Mouse (Mus musculus): ENCODE data around the gene Dscam.

The Dscam gene

GRCm38 (mm10) chr16:97105266-97105665 is 65.3 kb downstream of the Dscam start:
- in situ Hi-C loops (cut with MboI, MseI), result no loop called here

GRCm38 (mm10) chr16:97103046-97103445 is 67.5 kb downstream of the Dscam start:
- in situ Hi-C loops (cut with MboI, MseI), result no loop called here

- in situ Hi-C loops (cut with MboI, MseI), result no loop called here
These were observed 70.5 kb downstream of the Dscam start for GRCm38 (mm10) chr16:97100091-97100490.

DNA sequence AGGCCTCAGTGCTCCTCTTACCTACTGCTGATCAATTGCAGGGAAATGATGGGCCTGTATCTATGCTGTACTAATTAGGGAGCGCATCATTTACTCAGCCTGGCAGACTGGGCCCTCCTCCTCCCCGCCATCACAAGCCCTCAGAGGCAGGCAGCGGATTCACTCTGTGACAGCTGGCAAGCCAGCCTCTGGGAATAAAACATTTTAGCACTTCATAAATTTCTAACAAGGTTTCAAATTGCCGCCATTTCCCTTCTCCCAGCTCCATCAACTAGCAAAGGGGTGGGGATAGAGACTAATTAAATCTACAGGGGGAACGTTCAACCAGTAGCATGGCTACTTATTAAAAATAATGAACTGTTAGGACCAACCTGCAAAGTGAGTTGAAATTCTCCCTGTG is 72.0 kb downstream of the Dscam start:
- in situ Hi-C loops (cut with MboI, MseI), result no loop called here

DNA sequence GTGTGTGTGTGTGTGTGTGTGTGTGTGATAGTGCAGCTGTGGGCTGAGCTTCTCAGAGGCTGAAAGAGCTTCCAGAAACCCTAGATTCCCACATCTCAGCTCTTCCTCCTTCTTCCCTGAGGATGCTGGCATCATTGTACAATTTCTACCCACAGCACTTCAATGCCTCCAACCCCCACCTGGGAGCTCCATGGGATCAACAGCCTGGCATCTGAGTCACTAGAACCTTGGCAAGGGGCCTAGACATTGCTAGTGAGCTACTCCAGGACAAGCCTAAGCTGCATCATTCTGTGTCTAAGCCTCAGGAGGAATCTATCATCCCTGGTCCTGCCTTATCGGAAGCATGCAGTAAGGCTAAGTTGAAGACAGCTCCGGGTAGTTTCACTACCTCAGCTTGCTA is 73.8 kb downstream of the Dscam start:
- in situ Hi-C loops (cut with MboI, MseI), result no loop called here

DNA sequence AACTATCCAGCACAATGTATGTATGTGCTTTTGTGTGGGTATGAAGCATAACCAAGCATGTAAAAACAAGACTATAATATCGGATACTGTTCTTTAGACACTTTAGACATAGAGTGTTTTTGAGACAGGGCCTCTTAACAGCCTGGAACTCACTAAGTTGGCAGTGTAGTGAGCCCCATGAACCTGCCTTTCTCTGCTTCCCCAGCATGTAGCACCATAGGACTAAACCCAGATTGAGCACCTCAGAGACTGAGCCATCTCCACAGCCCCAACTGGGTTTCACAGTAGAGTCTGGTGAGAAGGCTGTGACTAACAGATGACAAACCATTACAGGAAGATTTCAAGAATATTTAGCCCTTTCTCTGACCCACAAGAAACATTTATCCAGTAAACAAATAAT is 75.1 kb downstream of the Dscam start:
- in situ Hi-C loops (cut with MboI, MseI), result no loop called here

DNA sequence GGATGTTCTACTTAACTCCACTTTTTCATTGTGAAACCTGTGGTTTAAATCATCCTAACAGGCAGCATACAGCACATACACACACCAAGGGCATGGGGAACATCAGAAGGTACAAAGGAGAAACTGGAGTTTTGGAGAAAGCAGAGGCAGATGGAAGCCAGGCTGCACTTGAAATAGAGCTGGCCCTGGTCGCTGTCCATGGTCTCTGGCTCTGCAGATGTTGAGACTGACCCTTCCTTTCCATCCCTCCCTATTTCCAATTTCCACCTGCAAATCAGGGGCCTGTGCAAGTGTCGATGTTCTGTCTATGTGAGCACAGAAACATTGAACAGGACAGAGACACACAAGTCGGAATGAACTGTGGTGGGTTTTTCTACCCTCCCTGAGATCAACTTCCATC is 81.2 kb downstream of the Dscam start:
- in situ Hi-C loops (cut with MboI, MseI), result no loop called here

GRCm38 (mm10) chr16:97083694-97084093 is 86.9 kb downstream of the Dscam start:
- in situ Hi-C loops (cut with MboI, MseI), result no loop called here

GRCm38 (mm10) chr16:97075920-97076572 is 94.5 kb downstream of the Dscam start:
- in situ Hi-C loops (cut with MboI, MseI), result no loop called here

DNA sequence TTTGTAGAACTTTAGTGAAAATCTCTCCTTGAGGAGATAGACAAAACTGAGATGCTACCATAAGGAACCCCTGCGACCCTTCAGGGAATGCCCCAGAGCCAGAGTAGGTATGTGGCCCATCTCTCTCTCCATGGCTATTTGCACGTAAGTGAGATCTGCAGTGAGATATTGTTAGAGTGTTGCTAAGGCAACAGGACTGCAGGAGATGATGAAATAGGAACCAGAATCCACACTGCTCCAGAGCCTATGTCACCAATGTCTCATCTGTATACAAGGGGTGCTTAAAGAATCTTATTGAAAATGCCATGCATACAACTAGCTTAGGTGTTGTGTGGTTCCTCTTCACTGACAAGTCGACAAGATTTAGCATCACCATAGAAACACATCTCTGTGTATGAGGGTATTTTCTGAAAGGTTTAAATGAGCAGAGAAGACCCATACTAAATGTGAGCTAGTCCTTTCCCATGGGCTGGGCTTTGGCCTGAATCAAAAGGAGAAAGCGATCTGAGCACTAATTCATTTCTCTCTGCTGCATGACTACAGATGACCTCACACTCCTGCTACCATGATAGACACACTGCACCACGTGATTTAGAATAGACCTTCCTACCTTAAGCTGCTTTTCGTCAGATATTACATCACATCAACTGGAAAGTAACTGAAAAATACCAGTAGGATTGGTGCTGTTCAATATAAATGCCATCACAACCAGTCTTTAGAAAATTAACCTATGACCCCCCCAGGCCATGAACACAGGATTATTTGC is 95.2 kb downstream of the Dscam start:
- in situ Hi-C loops (cut with MboI, MseI), result no loop called here

GRCm38 (mm10) chr16:97073847-97074246 is 96.7 kb downstream of the Dscam start:
- in situ Hi-C loops (cut with MboI, MseI), result no loop called here

DNA sequence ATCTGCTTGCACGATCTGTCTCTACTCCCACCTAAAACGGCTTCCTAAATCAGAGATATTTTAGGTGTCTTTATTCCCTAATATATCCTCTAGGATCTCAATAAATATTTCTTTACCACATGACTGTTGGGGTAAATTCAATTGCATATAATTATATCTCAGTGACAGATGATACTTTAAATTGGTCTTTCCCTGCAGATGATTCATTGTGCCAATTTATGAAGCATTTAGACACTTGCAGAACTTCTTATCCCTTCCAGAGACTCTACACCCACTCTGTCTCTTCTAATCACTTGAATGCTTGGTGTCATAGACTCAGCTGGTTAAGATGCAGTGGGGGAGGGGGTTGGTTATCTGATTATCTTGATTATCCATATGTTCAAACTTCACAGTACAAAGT is 97.9 kb downstream of the Dscam start:
- in situ Hi-C loops (cut with MboI, MseI), result no loop called here

DNA sequence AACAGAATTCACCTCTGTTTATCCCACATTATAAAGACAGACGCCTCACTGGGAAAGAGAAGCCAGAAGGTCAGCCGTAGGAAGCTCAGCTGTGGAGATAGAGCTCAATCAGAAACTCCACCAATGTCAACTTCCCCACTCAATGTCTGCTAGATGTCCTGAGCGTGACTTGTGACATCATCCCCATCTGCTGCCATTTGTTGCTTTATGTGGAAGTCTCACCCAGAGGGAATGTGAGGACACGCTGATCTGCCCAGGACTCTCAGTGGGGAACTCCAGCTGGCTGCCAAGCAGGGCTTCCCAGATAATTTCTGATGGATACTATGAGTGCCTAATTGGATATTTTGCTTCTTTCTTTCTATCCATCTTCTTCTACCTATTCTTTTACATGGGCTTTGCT is 103.7 kb downstream of the Dscam start:
- in situ Hi-C loops (cut with MboI, MseI), result no loop called here

- in situ Hi-C loops (cut with MboI, MseI), result no loop called here
These were observed 108.3 kb downstream of the Dscam start for GRCm38 (mm10) chr16:97062207-97062606.

DNA sequence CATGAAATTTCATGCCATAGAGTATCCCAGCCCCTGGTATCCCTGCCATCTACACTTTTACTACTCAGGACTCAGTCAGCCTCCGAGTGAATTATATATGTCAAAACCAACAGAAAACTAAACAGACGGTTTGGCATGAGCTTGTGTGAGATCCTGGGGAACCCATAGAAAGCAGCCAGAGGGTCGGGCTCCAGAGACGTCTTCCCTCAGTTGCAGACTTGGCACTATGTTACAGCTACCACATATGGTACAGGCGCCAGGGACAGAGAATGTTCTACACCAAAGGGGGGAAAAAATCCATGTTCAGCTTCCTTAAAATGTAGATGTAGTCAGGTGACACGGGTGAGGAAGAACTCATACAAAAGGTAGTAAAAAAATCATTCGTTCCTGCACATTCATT is 109.2 kb downstream of the Dscam start:
- in situ Hi-C loops (cut with MboI, MseI), result no loop called here

DNA sequence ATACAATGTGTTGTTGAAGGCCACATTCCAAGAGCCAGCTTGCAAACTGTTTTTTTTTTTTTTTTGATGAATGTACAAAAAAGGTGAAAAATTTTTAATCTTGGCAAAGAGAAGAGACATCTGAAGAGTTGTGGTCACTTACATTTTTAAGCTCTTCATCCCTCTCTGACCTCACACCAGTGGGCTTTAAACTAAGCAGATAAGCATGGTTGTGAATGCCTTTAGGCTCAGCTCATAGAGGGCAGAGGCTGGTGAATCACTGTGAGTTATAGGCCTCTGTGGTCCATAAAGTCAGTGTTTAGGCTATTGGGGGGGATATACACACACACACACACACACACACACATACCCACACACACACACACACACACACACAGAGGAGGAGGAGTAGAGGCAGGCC is 109.8 kb downstream of the Dscam start:
- in situ Hi-C loops (cut with MboI, MseI), result no loop called here

GRCm38 (mm10) chr16:97060276-97060675 is 110.3 kb downstream of the Dscam start:
- in situ Hi-C loops (cut with MboI, MseI), result no loop called here

DNA sequence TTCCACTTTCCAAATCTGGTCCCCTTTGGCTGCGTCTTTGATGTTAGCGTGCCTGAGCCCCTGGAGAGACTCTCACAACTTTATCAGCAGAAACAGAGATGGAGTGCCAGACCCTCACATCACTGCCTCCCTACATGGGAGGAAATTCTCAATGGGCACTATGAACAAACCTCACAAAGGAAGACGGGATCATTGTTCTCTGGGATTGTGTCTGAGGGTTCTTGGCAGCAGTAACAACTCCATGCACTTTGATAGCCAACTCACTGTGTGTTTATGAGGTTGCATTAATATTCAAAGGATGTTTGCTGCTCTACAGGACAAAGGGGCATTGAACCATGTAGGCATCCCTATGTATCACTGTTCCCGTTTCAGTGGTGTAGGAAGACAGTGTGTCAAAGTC is 135.3 kb downstream of the Dscam start:
- in situ Hi-C loops (cut with MboI, MseI), result no loop called here

DNA sequence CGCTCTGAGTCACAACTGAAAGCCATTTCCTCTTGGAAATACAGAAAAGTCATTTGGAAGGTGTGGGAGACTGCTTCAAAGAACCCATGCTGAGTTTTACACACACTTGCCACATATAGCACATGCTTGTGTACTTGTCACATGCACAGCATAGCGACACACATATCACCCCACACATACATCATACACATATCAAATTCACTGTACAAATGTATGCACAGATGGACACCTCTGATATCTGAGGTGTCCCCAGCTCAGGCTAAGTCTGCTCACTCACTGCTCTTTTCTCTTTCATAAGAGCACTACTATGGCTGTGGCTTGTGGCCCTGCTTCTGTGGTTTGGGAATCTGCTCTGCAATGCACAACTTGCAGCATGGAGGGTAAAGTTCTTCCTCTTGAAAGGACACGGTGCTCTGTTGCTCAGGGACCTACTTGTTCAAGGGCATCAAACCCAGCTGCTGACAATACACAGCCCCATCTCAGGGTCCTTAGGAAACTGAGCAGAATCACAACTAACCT is 137.0 kb downstream of the Dscam start:
- in situ Hi-C loops (cut with MboI, MseI), result no loop called here

DNA sequence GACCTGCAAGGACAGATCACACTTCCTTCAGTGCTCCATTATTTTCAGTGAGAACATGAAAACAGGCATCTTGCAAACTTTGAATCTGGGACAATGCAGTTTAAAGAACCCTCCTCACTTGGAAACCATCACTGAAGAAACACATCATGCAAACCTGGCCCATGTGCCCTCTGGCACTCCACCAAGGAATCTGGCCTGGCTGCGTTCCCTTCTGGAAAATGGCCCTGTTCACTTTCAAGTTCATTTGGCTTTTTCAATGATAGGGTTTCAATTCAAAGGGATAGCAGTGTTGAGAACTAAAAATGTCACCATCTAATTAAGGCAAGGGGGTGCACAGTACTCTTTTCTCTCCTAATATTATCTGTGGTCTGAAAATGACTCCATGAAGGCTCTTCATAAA is 142.9 kb downstream of the Dscam start:
- in situ Hi-C loops (cut with MboI, MseI), result no loop called here

DNA sequence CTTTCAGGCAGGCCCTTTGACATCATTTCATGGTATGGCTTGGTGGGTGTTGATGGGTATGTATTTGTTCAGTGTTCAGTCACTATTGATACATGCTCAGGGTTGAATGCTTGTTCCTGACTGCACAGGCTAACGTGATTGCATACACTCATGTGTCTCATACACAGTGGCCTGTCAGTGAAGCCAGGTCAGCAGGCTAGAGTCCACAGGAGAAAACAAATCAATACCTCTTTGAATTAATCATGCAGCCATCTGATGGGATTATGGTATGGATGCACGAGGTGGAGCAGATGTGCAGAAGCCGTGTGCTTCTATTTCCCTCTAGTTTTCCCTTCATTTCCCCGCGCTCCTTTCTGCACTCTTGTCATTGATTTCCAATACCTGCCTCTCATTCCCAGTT is 143.7 kb downstream of the Dscam start:
- in situ Hi-C loops (cut with MboI, MseI), result no loop called here

DNA sequence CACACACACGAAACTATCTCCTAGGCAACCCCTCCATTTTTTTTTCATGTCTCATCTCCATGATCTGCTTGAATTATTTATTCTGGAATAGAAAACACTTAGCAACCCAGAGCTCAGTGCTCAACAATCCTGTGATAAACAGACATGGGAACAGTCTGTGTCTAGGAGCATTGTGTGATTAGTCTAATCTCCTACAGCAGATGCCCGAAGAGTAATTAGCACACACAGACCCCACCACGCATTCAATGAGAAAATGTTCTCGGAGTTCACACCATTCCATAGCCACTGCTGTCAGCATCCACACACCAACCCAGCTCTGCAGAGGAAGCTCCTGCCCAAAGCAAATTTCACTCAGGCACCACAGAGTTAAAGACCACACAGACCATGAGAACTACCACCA is 146.1 kb downstream of the Dscam start:
- in situ Hi-C loops (cut with MboI, MseI), result no loop called here

- in situ Hi-C loops (cut with MboI, MseI), result no loop called here
These were observed 149.1 kb downstream of the Dscam start for GRCm38 (mm10) chr16:97021496-97021895.
